Mouse (Mus musculus) cortical plate, adult 2 months (tissue): ENCODE results near the gene Bptf. TPM values are rescaled to one million over a fixed set of nuclear protein-coding genes. Genes with fewer than 3 reads are reported as not detected.
A peak's percentile ranks its signal among the peaks of the same experiment; 100 is the strongest.
"Not testable (repeated sequence)": the region's sequence is repeated elsewhere in the genome, so short reads cannot be mapped to it uniquely, and the experiment has no call there.

ENCODE experiments used
- H3K27ac ChIP-seq: fragments of 200-500 bp; 2 replicates; pipeline ENCODE4 v1.5.1; 2012; ENCODE audit warnings: low read length, control low read depth, inconsistent platforms; ENCODE audit not compliant: insufficient read depth
- H3K4me1 ChIP-seq: fragments of 200-500 bp; 2 replicates; pipeline ENCODE4 v1.6.1; 2011; ENCODE audit warnings: low read length; ENCODE audit not compliant: control insufficient read depth, insufficient read depth
- H3K4me3 ChIP-seq: fragments of 200-500 bp; 2 replicates; pipeline ENCODE4 v1.5.1; 2011; ENCODE audit warnings: mild to moderate bottlenecking, low read length, control low read depth; ENCODE audit not compliant: insufficient read depth
- CTCF ChIP-seq: fragments of 200-500 bp; IDR thresholded peaks from 2 replicates; pipeline ENCODE4 v1.5.1; 2011; ENCODE audit warnings: mild to moderate bottlenecking, control low read depth, low read length; ENCODE audit not compliant: insufficient read depth; ENCODE audit errors: extremely low read depth
- POLR2A ChIP-seq: fragments of 200-500 bp; IDR thresholded peaks from 2 replicates; pipeline ENCODE4 v1.6.1; 2011; ENCODE audit warnings: mild to moderate bottlenecking, low read length, control low read depth; ENCODE audit not compliant: insufficient read depth; ENCODE audit errors: extremely low read depth
- polyA plus RNA-seq: library from polyadenylated mRNA; depleted of rRNA; stranded (reverse); fragments of >200 nt; gene quantifications from 2 replicates; pipeline ENCODE4 v1.2.3, GENCODE M21; 2012; rRNA removed

Gene Bptf
- polyA plus RNA-seq, 1 experiment = 36.5 TPM

GRCm38 (mm10) chr11:106999151-106999948 is 132.6 kb downstream of the Bptf start, which contains the start of gene Kpna2:
Kpna2 (minus strand) TSS chr11:106999541.
- H3K4me1 ChIP-seq = 0 out of 2 replicates have a peak, but pooled peaks cover 1% of the 10 kb centered on the region
- H3K4me3 ChIP-seq = peak within 1 kb of the TSS; percentile 71
- TF ChIP-seq CTCF = no peak
- peak; percentile 97 for TF ChIP-seq POLR2A
- H3K27ac ChIP-seq = peak within 1 kb of the TSS; percentile 79; the same call in 1 of the 2 replicates

GRCm38 (mm10) chr11:106998651-106999150 is 133.2 kb downstream of the Bptf start:
- TF ChIP-seq CTCF (no peak), POLR2A (no peak)
- H3K27ac ChIP-seq = no peak overlapping the region
- H3K4me1 ChIP-seq = 0 out of 2 replicates have a peak, but pooled peaks cover 1% of the 10 kb centered on the region
- H3K4me3 ChIP-seq = peak overlapping the region; percentile 71

- Histone ChIP-seq H3K4me3 (peak overlapping the region; percentile 71; the same call in 1 of the 2 replicates), H3K4me1 (0 out of 2 replicates have a peak, but pooled peaks cover 1% of the 10 kb centered on the region), H3K27ac (no peak overlapping the region)
- TF ChIP-seq POLR2A (no peak), CTCF (no peak)
Observed at GRCm38 (mm10) chr11:106997976-106998375, 134.0 kb downstream of the Bptf start.

- not testable (repeated sequence) for H3K4me3 ChIP-seq, H3K27ac ChIP-seq, H3K4me1 ChIP-seq
Observed at GRCm38 (mm10) chr11:106996492-106996891, 135.4 kb downstream of the Bptf start.

GRCm38 (mm10) chr11:106994246-106995085 is 137.5 kb downstream of the Bptf start:
- H3K27ac ChIP-seq = no peak overlapping the region
- TF ChIP-seq POLR2A (no peak), CTCF (no peak)
- no peak overlapping the region for H3K4me3 ChIP-seq
- H3K4me1 ChIP-seq = 0 out of 2 replicates have a peak, but pooled peaks cover 1% of the 10 kb centered on the region

GRCm38 (mm10) chr11:106987384-106987783 is 144.5 kb downstream of the Bptf start:
- TF ChIP-seq POLR2A (no peak), CTCF (no peak)
- no peak overlapping the region for H3K27ac ChIP-seq
- H3K4me3 ChIP-seq = no peak overlapping the region
- no peaks in the 10 kb centered on the region; the same call in 1 of the 2 replicates for H3K4me1 ChIP-seq

GRCm38 (mm10) chr11:106985979-106986604 is 145.8 kb downstream of the Bptf start:
- H3K4me1 ChIP-seq, H3K4me3 ChIP-seq, H3K27ac ChIP-seq: not testable (repeated sequence)

Other genes with a start within 250 kb of the Bptf start
- gene Smurf2, start 211.4 kb downstream of the Bptf start, polyA plus RNA-seq = 13.7 and 13.8 TPM in 2 replicates
- gene Kpna2, start 132.6 kb downstream of the Bptf start, polyA plus RNA-seq = 30.6 and 32.4 TPM in 2 replicates
- 3.8 and 4.3 TPM in 2 replicates for gene 1810010H24Rik, start 106.4 kb downstream of the Bptf start, polyA plus RNA-seq
- gene Nol11, start 57.3 kb upstream of the Bptf start, polyA plus RNA-seq = 15.6 and 19.0 TPM in 2 replicates